Mouse (Mus musculus): ENCODE measurements at regions not wholly inside any gene's neighbourhood (a gene's known extent, or its start where the extent isn't known, plus 50 kb on each side); places are given as distances from the start of the nearest gene placed in this dataset.
"Not testable (repeated sequence)": the region's sequence is repeated elsewhere in the genome, so short reads cannot be mapped to it uniquely, and the experiment has no call there.

GRCm38 (mm10) chr5:4248422-4248821 lies 56.3 kb downstream of the Mterf1b start:
- ATAC-seq (replicated peaks; ENCODE audit: low FRiP score, low TSS enrichment, poor library complexity, severe bottlenecking), result no peak

GRCm38 (mm10) chr5:4254280-4254679 lies 62.1 kb downstream of the Mterf1b start:
- not testable (repeated sequence) for ATAC-seq (replicated peaks; ENCODE audit: low FRiP score, low TSS enrichment, poor library complexity, severe bottlenecking)

- ATAC-seq (replicated peaks; ENCODE audit: low FRiP score, low TSS enrichment, poor library complexity, severe bottlenecking), result no peak
Observed at GRCm38 (mm10) chr5:4257048-4257750, 65.0 kb downstream of the Mterf1b start.

GRCm38 (mm10) chr5:4259260-4259659 lies 67.1 kb downstream of the Mterf1b start:
- ATAC-seq (replicated peaks; ENCODE audit: low FRiP score, low TSS enrichment, poor library complexity, severe bottlenecking), result no peak

GRCm38 (mm10) chr5:4262666-4263065 lies 70.5 kb downstream of the Mterf1b start:
- no peak for ATAC-seq (replicated peaks; ENCODE audit: low FRiP score, low TSS enrichment, poor library complexity, severe bottlenecking)

GRCm38 (mm10) chr5:4263560-4264160 lies 71.5 kb downstream of the Mterf1b start:
- no peak for ATAC-seq (replicated peaks; ENCODE audit: low FRiP score, low TSS enrichment, poor library complexity, severe bottlenecking)

GRCm38 (mm10) chr5:4267717-4268116 lies 75.5 kb downstream of the Mterf1b start:
- ATAC-seq (replicated peaks; ENCODE audit: low FRiP score, low TSS enrichment, poor library complexity, severe bottlenecking), result no peak

- ATAC-seq (replicated peaks; ENCODE audit: low FRiP score, low TSS enrichment, poor library complexity, severe bottlenecking), result no peak
Observed at GRCm38 (mm10) chr5:4273001-4273400, 80.8 kb downstream of the Mterf1b start.

GRCm38 (mm10) chr5:4303616-4304015 lies 111.4 kb downstream of the Mterf1b start:
- no peak for ATAC-seq (replicated peaks; ENCODE audit: low FRiP score, low TSS enrichment, poor library complexity, severe bottlenecking)

- ATAC-seq (replicated peaks; ENCODE audit: low FRiP score, low TSS enrichment, poor library complexity, severe bottlenecking), result no peak
Observed at GRCm38 (mm10) chr5:4304201-4304600, 112.0 kb downstream of the Mterf1b start.

- ATAC-seq (replicated peaks; ENCODE audit: low FRiP score, low TSS enrichment, poor library complexity, severe bottlenecking), result no peak
Observed at GRCm38 (mm10) chr5:4308514-4308913, 116.3 kb downstream of the Mterf1b start.

GRCm38 (mm10) chr5:4311169-4311568 lies 119.0 kb downstream of the Mterf1b start:
- no peak for ATAC-seq (replicated peaks; ENCODE audit: low FRiP score, low TSS enrichment, poor library complexity, severe bottlenecking)

- no peak for ATAC-seq (replicated peaks; ENCODE audit: low FRiP score, low TSS enrichment, poor library complexity, severe bottlenecking)
Observed at GRCm38 (mm10) chr5:4311599-4311998, 119.4 kb downstream of the Mterf1b start.

- no peak for ATAC-seq (replicated peaks; ENCODE audit: low FRiP score, low TSS enrichment, poor library complexity, severe bottlenecking)
Observed at GRCm38 (mm10) chr5:4312675-4313074, 120.5 kb downstream of the Mterf1b start.

GRCm38 (mm10) chr5:4322634-4323386 lies 130.6 kb downstream of the Mterf1b start:
- no peak for ATAC-seq (replicated peaks; ENCODE audit: low FRiP score, low TSS enrichment, poor library complexity, severe bottlenecking)

- no peak for ATAC-seq (replicated peaks; ENCODE audit: low FRiP score, low TSS enrichment, poor library complexity, severe bottlenecking)
Observed at GRCm38 (mm10) chr5:4323387-4323704, 131.2 kb downstream of the Mterf1b start.

GRCm38 (mm10) chr5:4325813-4326212 lies 133.6 kb downstream of the Mterf1b start:
- ATAC-seq (replicated peaks; ENCODE audit: low FRiP score, low TSS enrichment, poor library complexity, severe bottlenecking), result no peak

GRCm38 (mm10) chr5:4326309-4327014 lies 134.3 kb downstream of the Mterf1b start:
- no peak for ATAC-seq (replicated peaks; ENCODE audit: low FRiP score, low TSS enrichment, poor library complexity, severe bottlenecking)

GRCm38 (mm10) chr5:4335683-4336082 lies 143.5 kb downstream of the Mterf1b start:
- ATAC-seq (replicated peaks; ENCODE audit: low FRiP score, low TSS enrichment, poor library complexity, severe bottlenecking), result no peak

- no peak for ATAC-seq (replicated peaks; ENCODE audit: low FRiP score, low TSS enrichment, poor library complexity, severe bottlenecking)
Observed at GRCm38 (mm10) chr5:4341956-4342355, 149.8 kb downstream of the Mterf1b start.
